Mouse (Mus musculus): ENCODE measurements around the gene Adgrd1.

Adgrd1 gene

DNA sequence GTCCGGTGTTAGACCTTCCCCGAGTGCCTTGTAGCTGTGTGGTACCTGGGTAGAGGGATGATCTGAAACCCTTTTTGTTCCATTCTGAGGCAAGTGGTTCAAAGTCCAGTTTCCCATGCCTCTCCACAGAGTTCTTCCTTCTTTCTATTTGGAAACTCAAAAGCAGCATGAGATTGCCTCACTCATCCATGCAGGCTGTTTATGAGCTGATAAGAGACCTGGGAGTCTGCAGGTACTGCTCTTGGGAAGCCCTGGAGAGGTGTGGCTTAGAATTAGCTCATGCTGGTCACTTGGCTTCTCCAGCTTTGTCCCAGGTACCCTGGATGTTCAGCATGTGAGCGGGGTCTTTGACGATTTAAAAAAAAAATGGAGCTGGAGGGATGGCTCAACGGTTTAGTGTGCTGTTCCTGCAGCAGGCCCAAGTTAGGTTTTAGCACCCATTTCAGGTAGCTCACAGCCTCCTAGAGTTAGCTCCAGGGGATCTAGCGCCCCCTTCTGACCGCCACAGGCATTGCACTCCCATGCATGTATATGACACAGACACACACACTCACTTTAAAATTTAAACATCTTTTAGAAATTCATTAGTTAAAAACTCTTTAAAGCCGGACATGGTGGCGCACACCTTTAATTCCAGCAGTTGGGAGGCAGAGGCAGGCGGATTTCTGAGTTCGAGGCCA is 65.0 kb downstream of the Adgrd1 start:
- DNase-seq (ENCODE audit: low spot score) = no peak

GRCm38 (mm10) chr5:129163416-129163815 is 66.9 kb downstream of the Adgrd1 start:
- DNase-seq (ENCODE audit: low spot score) = no peak

- DNase-seq (ENCODE audit: low spot score) = peak; percentile 13
These were observed 67.5 kb downstream of the Adgrd1 start for GRCm38 (mm10) chr5:129164091-129164490.

GRCm38 (mm10) chr5:129164911-129165584 is 68.5 kb downstream of the Adgrd1 start:
- DNase-seq (ENCODE audit: low spot score) = peak; percentile 8

- DNase-seq (ENCODE audit: low spot score) = no peak
These were observed 69.0 kb downstream of the Adgrd1 start for GRCm38 (mm10) chr5:129165595-129165994.

- no peak for DNase-seq (ENCODE audit: low spot score)
These were observed 72.5 kb downstream of the Adgrd1 start for GRCm38 (mm10) chr5:129169090-129169489.

DNA sequence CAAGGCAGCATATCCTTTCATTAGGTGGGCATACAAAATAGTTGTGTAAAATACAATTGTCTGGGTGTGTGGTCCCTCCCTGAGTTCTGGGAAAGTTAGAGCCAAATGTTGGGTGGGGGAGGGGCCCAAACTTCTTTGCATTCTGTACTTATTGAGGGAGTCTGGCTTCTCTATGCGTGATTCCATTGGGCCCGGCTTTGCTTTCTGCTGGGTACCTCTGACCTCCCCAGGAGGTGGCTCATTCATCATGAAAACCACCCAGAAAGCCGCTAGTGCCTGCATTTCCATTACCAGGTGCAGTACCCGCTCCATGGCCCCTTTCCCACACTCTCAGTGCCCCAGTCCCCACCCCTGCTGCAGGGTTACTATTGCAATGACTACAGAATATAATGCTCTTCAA is 73.0 kb downstream of the Adgrd1 start:
- no peak for DNase-seq (ENCODE audit: low spot score)

DNA sequence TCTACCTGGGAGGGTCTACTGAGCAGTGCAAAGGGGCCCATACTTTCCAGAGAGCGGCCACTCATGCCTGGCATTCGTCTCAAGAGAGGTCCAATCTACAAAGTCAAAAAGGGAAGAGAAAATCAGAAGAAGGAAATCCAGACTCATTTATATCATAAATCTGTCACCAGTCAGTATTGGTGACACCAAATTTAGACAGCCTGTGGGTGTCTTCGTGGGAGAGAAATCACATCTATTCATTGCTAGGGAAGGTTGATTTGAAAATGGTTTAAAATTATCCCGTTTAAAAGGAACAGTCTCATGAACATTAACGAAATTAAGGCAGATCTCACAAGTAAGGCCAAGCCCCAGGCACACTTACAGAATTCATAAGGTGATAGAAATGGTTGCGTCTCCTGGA is 76.0 kb downstream of the Adgrd1 start:
- no peak for DNase-seq (ENCODE audit: low spot score)

DNA sequence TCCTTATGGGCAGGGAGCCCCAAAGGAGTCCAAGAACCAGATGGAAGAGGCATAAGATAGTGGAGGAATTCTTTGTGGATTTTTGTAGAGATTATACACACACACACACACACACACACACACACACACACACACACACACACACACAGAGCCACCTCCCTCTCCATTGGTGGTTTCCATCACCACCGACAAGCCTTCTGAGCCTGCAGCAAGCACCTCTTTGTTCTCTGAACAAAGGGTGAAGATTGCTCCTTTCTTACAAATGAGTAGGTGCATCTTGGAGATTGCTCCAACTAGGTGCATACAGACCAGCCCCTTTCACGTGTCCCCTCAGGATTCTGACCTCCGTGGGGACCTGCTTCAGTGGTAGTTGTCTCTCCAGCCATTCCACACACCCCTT is 79.4 kb downstream of the Adgrd1 start:
- DNase-seq (ENCODE audit: low spot score) = no peak

DNA sequence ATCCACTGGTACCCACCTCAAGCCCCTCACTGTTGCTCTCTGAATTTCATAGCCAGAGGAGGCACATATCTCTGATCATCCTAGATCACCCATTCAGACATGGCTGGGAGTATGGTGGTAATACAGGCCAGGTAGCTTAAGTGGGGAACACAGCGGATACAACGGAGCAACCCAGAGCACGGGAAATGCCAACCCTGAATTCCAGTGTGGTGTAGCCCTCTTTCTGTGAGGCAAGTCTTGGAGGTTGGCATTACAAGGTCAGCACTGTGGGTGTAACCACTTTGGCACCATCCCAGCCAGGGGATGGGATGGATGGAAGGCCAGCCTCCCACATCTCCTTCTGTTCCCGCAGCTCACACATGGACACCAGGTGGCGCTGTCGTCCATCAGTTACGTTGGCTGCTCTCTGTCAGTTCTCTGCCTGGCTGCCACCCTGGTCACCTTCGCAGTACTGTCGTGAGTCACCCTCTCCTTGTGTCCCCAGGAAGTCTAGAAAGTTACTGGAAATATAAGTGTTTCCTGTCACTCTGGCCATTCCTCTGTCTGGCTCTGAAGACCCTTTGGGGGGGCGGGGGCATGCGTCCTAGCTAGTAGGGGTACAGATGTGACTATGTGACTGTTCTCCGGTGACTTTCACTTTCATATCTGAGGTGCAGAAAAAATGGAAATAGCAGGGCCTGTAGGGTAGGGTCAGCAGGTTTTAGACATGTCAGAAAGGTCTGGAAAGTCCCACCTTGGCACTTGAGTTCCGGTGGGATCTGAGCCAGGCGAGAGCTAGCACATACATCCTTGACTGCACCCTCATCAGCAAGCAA is 81.4 kb downstream of the Adgrd1 start:
- DNase-seq (ENCODE audit: low spot score) = peak; percentile 54

- DNase-seq (ENCODE audit: low spot score) = no peak
These were observed 82.8 kb downstream of the Adgrd1 start for GRCm38 (mm10) chr5:129179356-129179755.

DNA sequence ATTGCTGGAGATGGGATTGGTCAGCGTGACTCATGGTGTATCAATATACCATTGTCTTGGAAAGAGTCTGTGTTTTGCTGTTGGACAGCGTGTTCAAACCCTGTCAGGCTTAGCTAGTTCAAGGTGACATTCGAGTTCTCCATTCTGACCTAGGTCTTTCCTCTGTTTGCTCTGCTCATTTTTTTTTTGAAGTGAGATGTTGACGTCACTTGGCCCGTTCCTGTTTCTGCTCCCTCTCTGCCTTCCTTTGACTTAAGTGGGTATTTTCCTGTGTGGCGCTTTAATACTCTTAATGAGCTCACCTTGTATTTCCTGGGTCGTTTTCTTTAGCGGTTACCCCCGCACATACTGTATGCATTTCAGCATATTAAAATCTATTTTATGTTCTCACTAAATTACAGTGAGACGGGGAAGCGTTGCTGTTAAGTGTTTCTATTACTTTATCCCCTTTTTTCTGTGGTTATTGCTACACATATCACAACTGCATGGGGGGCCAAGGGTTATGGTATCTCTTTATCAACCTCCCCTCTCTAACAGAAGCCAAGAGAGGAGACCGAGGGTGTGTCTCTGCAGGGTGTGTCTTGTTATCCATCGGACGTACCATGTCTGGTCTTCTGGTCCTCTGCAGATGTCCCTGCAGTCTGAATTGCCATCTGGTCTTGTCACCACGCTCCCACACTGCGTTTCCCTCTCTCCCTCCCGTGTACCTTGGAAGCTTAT is 83.6 kb downstream of the Adgrd1 start:
- DNase-seq (ENCODE audit: low spot score) = no peak

- DNase-seq (ENCODE audit: low spot score) = no peak
These were observed 84.2 kb downstream of the Adgrd1 start for GRCm38 (mm10) chr5:129180715-129181228.

DNA sequence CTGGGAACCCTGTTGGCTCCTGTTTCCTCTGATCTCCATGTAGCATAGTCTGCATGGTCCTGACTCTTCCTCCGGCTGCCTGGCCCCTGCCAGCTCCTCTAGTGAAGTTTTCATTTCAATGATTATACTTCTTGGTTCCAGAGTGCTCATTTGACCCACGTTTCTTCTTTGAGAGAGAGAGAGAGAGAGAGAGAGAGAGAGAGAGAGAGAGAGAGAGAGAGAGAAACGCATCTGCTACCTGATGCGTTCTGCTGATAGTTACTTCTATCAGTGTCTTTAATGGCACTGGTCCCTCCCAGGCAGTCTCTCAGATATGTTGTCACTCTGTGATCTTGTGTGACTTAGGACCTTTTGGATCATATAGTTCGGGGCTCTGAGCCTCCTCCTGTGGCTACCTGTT is 84.9 kb downstream of the Adgrd1 start:
- no peak for DNase-seq (ENCODE audit: low spot score)

GRCm38 (mm10) chr5:129182554-129182953 is 86.0 kb downstream of the Adgrd1 start:
- DNase-seq (ENCODE audit: low spot score) = no peak

DNA sequence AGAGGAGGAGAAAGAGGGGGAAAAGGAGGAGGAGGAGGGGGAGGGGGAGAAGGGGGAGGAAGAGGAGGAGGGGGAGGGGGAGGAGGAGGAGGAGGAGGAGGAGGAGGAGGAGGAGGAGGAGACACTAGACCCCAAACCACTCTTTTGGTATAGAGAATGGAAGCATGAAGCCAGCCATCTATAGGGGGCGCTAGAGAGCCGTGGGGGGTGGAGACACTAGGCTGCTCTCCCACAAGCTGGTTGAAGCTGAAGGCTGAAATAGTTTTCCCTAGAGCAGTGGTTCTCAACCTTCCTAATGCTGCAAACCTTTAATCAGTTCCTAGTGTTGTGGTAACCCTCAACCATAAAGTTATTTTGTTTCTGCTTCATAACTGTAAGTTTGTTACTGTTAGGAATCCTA is 89.7 kb downstream of the Adgrd1 start:
- no peak for DNase-seq (ENCODE audit: low spot score)

DNA sequence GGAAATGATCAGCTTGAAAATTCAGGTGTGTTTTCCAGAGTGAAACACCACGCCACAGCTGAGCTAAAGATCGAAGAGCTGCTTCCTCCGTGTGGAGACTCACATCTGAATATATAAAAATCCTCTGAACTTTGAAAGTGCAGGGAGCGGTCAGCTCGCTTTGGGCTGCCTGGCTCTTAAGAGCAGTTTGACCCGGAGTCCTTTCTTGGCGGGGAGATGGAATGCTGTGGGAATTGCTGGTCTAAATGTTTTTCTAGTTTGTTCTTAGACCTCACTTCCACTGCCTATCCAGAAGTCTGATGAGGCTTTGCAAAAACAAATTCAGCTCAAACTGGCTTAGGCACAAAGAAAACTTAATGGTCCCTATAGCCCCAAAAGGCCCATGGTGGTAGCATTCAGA is 90.4 kb downstream of the Adgrd1 start:
- no peak for DNase-seq (ENCODE audit: low spot score)

DNA sequence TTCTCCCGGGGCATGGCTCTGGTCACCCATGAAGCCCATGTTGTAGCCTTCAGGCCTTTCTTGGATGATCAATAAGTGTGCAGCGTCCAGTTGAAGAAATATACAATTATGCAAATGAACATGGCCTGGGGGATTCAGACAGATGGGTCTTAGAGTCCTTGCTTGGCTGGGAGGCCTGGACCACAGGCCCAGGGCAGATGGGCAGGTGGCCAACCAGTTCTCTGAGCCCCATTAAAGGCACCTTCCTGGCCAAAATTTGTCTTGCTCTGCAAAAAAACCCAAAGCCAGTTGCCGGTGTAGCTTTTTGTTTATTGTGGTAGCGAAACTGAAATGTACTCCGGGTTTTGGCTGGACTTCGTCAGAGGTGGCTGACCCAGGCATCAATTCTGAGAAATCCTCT is 92.5 kb downstream of the Adgrd1 start:
- DNase-seq (ENCODE audit: low spot score) = no peak

DNA sequence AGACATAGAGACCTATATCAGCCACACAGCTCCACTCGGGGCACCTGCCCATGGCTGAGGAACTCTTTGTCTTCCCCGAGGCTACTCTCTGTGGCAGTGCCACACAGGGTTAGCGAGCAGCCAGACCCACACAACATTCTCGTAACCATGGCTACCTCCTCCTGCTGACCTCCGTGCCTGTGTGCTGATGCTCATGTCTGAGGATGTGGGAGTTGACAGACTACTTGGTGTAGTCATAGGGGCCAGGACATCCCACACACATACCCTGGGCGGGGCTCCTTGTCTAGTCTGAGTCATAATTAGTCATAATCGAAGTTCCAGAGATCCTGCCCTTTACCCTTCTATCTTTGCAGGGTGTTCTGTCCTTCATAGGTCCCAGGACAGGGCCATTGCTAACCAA is 93.5 kb downstream of the Adgrd1 start:
- DNase-seq (ENCODE audit: low spot score) = no peak

DNA sequence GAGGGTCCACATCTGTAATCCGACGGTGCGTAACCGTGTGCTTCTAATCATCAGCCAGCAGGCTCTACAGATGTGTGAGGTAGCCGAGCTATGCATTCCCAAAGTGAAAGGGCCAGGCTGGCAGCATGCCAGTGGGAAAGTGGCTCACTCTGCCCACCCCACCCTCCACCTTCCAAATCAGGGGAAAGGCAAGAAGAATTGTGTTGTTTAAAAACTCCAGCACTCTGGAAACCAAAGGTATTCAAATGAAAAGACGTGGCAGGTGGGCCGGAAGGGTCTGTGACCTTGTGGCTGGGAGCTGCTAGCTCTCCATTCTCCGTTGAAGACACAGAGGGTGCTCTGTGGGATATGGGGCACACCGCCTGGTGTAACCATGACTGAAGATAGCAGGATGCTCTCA is 100.0 kb downstream of the Adgrd1 start:
- DNase-seq (ENCODE audit: low spot score) = no peak

DNA sequence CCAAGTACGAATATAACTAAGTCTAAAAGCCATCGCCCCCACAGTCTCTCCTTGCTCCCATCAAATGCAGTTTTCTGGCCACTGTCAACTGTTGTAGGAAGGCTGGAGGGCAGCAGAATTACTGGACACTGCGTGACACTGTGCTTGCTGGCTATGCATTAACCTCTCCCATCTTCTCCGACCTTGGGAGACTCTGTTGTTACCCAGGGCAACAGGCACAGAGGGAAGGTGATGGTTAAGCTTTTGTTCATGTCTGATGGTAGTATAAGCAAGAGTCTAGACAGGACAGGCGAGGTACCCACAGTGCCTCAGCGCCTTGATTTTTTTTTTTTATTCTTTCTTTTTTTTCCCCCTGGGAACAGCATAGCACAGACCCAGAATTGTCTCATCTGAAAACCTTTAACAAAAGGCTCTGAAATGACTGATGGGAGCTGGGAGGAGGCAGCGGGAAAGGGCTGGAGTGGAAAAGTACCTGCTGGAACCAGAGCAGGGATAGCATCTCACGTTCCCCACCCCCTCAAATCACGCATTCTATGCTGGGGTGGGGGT is 100.5 kb downstream of the Adgrd1 start:
- no peak for DNase-seq (ENCODE audit: low spot score)

DNA sequence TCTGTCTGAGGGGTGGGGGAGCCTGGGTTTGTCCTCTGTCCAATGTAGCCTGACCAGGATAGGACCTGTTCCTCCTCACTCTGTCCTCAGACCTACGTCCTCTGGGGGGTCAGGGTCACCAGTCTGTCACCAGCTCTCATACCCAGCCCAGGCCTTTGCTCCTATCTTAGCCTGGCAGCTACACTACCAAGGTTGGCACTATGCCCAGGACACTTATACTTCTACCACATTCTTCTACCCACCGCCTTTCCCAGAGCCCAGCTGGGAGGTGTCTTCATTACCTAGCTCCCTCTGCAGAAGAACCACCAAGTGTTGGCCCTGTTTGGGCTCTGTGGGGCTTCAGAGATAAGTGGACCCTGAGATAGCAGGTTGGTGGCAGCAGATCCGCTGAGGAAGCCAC is 103.6 kb downstream of the Adgrd1 start:
- no peak for DNase-seq (ENCODE audit: low spot score)
